Mouse (Mus musculus) kidney, adult 2 months (tissue): ENCODE measurements around the gene Ccdc117.

Experiments used
- CTCF ChIP-seq: fragments of 200-500 bp; conservative IDR thresholded peaks from 2 replicates; pipeline ENCODE4 v1.5.1; 2011; ENCODE audit warnings: low read depth, mild to moderate bottlenecking, control low read depth, low read length, moderate library complexity, mixed read lengths; ENCODE audit not compliant: insufficient read depth, insufficient read length
- POLR2A ChIP-seq: fragments of 200-500 bp; IDR thresholded peaks from one replicate; pipeline ENCODE4 v1.6.1; 2011; ENCODE audit warnings: low read depth, low read length, control low read depth

GRCm38 (mm10) chr11:5563898-5564297 lies 21.9 kb upstream of the Ccdc117 start:
- TF ChIP-seq CTCF, result no peak
- TF ChIP-seq POLR2A, result no peak
